Mouse (Mus musculus) hindbrain, postnatal 0 days (tissue): ENCODE results near the gene Kcnj5. TPM values are rescaled to one million over a fixed set of nuclear protein-coding genes. Genes with fewer than 3 reads are reported as not detected.

Source experiments
- ATAC-seq: fragments of 200-750 bp; cut with Nextera tagmentation; 2 replicates; pipeline ENCODE4 v1.8.0; 2017; ENCODE audit warnings: mild to moderate bottlenecking, moderate TSS enrichment, moderate library complexity
- DNase-seq: peaks from one replicate; pipeline ENCODE4 v3.0.0-alpha.2; 2015; ENCODE audit warnings: low spot score
- H3K27ac ChIP-seq: fragments of 300-500 bp; sonication (generic); 2 replicates; pipeline ENCODE4 v1.5.1; 2014; ENCODE audit warnings: mild to moderate bottlenecking
- H3K27me3 ChIP-seq: fragments of 300-500 bp; sonication (generic); 2 replicates; pipeline ENCODE4 v1.6.1; 2014; ENCODE audit warnings: low read length, mixed read lengths; ENCODE audit not compliant: insufficient read depth
- H3K36me3 ChIP-seq: fragments of 300-500 bp; sonication (generic); 2 replicates; pipeline ENCODE4 v1.6.1; 2014; ENCODE audit warnings: low read length, mixed read lengths; ENCODE audit not compliant: insufficient read depth
- H3K4me1 ChIP-seq: fragments of 300-500 bp; sonication (generic); 2 replicates; pipeline ENCODE4 v1.6.1; 2014; ENCODE audit warnings: antibody characterized with exemption, low read length, mixed read lengths; ENCODE audit not compliant: insufficient read depth
- H3K4me2 ChIP-seq: fragments of 300-500 bp; sonication (generic); 2 replicates; pipeline ENCODE4 v1.6.1; 2014; ENCODE audit warnings: low read depth, mild to moderate bottlenecking, low read length, moderate library complexity, mixed read lengths
- H3K4me3 ChIP-seq: fragments of 300-500 bp; sonication (generic); 2 replicates; pipeline ENCODE4 v1.5.1; 2014; ENCODE audit warnings: low read length
- H3K9ac ChIP-seq: fragments of 300-500 bp; sonication (generic); replicated peaks from 2 replicates; pipeline ENCODE4 v1.6.1; 2014; ENCODE audit warnings: mild to moderate bottlenecking, low read length, moderate library complexity, mixed read lengths
- H3K9me3 ChIP-seq: fragments of 300-500 bp; sonication (generic); 2 replicates; pipeline ENCODE4 v1.6.1; 2016; ENCODE audit warnings: low read length, mixed read lengths
- CTCF ChIP-seq: IDR thresholded peaks from 2 replicates; pipeline ENCODE4 v1.5.1; 2016; ENCODE audit warnings: antibody characterized with exemption, control low read depth, low read depth
- WGBS: fragments of 180-500 bp; shearing (Covaris S2); extraction: QIAGEN DNeasy Blood & Tissue Kit; methylation state at CpG from one replicate; pipeline ENCODE4 v1.1.7; 2014; 5-methylcytosine and 5-hydroxymethylcytosine counted together
- polyA plus RNA-seq: library from polyadenylated mRNA; unstranded; fragments of >200 nt; fragmentation: Nextera tagmentation; extraction: Ambion mirVana; gene quantifications from 2 replicates; pipeline ENCODE4 v1.2.1, GENCODE M21; 2015
- total RNA-seq: library from RNA; depleted of rRNA; stranded (reverse); fragments of >200 nt; gene quantifications from 2 replicates; pipeline ENCODE4 v1.2.3, GENCODE M21; 2014

Kcnj5 gene
- total and polyA plus RNA-seq, 2 experiments from 2014 or later: 0.58 to 1.5 TPM

DNA sequence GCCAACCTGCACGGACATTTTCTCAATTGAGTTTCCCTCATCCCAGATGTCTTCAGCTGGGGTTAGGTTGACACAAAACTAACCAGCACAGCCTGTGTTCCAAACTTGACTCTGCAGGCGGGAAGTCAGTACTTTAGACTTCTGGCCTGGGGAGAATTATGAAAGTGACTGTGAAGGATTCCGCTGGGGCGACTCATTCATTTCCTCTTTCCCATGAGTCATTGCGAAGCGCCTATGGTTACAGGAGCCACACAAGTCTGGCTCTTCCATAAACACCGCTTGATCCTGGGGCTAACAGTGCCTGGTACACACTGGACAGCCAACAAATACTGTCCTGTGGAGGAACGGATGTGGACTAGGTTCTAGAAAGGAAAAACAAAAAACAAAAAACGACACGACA lies 5.2 kb upstream of the Kcnj5 start:
- Histone ChIP-seq H3K9me3 (no peaks in the 10 kb centered on the region), H3K36me3 (no peaks in the 10 kb centered on the region), H3K4me1 (peaks cover 3% of the 10 kb centered on the region; the same call in 1 of the 2 replicates), H3K9ac (no peak overlapping the region), H3K4me3 (no peak overlapping the region), H3K4me2 (no peak overlapping the region), H3K27me3 (peaks cover 16% of the 10 kb centered on the region; the same call in 1 of the 2 replicates), H3K27ac (no peak overlapping the region)
- no peak for TF ChIP-seq CTCF
- DNase-seq (no peak), ATAC-seq (no peak)
- 89% methylated on average over 10 of the region's 10 CpGs for WGBS

DNA sequence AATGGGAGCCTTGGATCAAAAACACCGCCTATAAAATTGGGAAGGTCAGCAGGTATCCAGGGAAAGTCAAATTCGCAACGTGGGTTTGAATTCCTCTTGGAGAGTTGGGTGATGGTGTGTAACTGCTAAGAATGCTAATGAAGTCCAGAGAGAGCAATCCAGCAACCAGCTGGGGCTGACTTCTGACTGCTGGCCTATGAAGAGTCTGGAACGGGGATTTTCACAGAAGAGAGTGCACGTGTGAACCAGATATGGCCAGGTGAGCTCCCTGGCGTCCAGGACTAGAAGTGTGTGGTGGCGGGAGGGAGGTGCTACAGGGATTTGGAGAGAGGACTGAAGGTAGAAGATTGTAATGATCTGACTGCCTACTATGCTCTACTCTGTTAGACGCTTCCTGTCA lies 3.9 kb upstream of the Kcnj5 start:
- H3K27ac ChIP-seq: no peak overlapping the region
- no peak for DNase-seq
- peaks cover 8% of the 10 kb centered on the region; the same call in 1 of the 2 replicates for H3K4me1 ChIP-seq
- WGBS: 70% methylated on average over 8 of the region's 8 CpGs
- ATAC-seq: no peak
- no peak overlapping the region for H3K4me3 ChIP-seq
- no peak overlapping the region for H3K9ac ChIP-seq
- H3K27me3 ChIP-seq: peaks cover 21% of the 10 kb centered on the region; the same call in 1 of the 2 replicates
- no peaks in the 10 kb centered on the region for H3K9me3 ChIP-seq
- H3K36me3 ChIP-seq: no peaks in the 10 kb centered on the region
- no peak for TF ChIP-seq CTCF
- H3K4me2 ChIP-seq: no peak overlapping the region

DNA sequence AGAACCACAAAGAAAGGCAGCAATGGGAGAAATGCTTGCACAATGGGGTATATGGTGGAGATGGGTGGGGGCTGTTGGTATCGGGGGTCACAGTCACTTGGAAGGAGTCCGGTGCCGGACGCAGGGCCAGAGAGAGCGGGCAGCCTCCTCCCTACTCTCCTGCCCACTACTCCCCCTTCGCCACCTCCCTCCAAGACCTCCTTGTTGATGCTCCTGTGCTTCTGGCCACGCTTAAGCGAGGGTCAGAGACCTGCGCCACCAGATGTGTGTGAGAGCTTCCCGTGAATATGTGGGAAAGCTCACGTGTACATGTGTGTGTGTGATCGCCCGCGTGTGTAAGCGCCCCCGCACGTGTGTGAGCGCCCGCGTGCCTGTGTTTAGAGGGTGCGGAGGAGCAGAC lies 339 bp upstream of the Kcnj5 start:
- ATAC-seq (peak; percentile 51), DNase-seq (no peak)
- Histone ChIP-seq H3K4me1 (peaks cover 8% of the 10 kb centered on the region; the same call in 1 of the 2 replicates), H3K36me3 (no peaks in the 10 kb centered on the region), H3K4me3 (peak overlapping the region; percentile 37), H3K9me3 (no peaks in the 10 kb centered on the region), H3K27me3 (peaks cover 21% of the 10 kb centered on the region), H3K27ac (no peak overlapping the region), H3K4me2 (peak overlapping the region; percentile 56), H3K9ac (no peak overlapping the region)
- no peak for TF ChIP-seq CTCF
- WGBS: 2% methylated on average over 21 of the region's 21 CpGs

DNA sequence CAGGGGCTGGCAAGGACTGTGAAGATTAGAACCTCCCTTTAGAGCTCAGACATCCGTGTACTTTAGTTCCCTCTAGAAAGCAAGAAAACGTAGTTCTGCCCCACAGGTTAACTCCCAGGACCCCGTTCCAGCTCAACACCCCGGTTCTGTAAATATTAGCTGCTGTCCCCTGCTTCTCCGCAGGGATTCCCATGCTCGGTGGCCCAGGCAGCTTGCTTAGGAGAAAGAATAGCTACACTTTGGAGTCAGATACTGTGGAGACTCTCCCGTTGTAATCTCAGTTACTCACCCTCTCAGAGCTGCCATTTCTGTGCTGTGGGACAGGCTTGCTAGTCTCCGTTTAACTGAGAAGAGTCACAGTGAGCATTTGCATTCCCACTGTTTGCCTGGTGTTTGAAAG lies 1.2 kb downstream of the Kcnj5 start:
- DNase-seq: no peak
- Histone ChIP-seq H3K27ac (no peak overlapping the region), H3K36me3 (no peaks in the 10 kb centered on the region), H3K4me3 (no peak overlapping the region), H3K27me3 (peaks cover 21% of the 10 kb centered on the region), H3K9ac (no peak overlapping the region), H3K4me2 (no peak overlapping the region), H3K4me1 (peaks cover 8% of the 10 kb centered on the region; the same call in 1 of the 2 replicates), H3K9me3 (no peaks in the 10 kb centered on the region)
- WGBS: 17% methylated on average over 8 of the region's 8 CpGs
- no peak for ATAC-seq
- TF ChIP-seq CTCF: no peak

DNA sequence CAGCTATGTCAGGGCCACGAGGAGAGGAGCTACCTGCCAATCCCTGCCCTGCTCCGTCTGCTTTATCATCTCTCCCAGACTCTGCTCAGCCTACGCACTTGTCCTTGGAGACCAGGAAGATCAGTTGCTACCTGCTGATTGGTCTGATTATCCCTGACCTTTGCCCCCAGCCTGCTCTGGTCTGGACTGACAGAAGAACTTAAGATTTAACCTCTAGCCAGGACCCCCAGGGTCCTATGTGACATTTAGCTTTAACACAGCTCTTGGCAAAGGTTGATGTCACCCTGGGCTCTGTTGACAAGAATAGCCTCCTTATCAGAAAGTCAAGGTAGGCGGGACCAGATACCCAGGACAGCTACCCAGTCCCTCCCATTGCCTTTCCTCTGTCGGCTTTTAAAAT lies 3.3 kb downstream of the Kcnj5 start:
- ATAC-seq (no peak), DNase-seq (no peak)
- H3K9ac ChIP-seq: no peak overlapping the region
- H3K36me3 ChIP-seq: no peaks in the 10 kb centered on the region
- H3K4me2 ChIP-seq: no peak overlapping the region
- peaks cover 18% of the 10 kb centered on the region for H3K27me3 ChIP-seq
- peaks cover 8% of the 10 kb centered on the region; the same call in 1 of the 2 replicates for H3K4me1 ChIP-seq
- no peak for TF ChIP-seq CTCF
- 67% methylated on average over 5 of the region's 5 CpGs for WGBS
- no peak overlapping the region for H3K27ac ChIP-seq
- H3K9me3 ChIP-seq: no peaks in the 10 kb centered on the region
- H3K4me3 ChIP-seq: no peak overlapping the region

DNA sequence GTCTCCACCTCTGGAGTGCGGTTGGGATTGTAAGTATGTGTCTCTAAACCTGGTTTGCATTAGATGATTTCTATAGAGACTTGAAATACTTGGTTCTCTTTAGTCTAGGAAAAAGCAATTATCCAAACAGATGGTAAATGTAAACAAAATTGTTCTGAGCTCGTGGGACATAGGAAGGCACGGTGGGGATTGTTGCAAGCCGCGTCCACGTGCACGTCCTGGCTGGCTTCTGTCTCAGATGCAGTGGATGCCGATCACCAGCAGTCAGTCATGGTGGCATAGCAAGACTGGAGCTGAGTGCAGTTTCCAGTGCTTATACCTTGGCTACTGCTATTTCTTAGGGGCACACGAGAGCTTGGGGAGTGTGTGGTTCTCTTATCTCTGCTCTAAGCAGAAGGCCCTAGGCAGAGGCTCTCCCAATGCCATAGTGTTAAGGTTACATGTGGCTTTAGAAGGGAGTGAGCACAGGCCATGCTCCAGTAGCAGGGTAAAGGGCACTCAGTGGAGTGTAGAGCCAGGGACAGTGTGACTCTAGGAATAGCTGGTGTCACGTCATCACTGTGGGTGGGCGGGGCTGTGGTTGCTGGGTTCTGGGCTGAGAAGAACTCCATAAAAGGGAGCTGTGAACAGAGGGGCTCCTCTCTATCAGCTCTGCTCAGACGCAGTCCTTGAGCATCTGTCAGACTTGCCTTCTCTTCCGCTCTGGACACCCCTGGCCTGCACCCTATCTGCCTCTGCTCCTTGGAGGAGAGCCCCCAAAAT lies 8.6 kb downstream of the Kcnj5 start:
- Histone ChIP-seq H3K9ac (no peak overlapping the region), H3K4me3 (no peak overlapping the region), H3K36me3 (no peaks in the 10 kb centered on the region), H3K27ac (no peak overlapping the region), H3K4me1 (no peaks in the 10 kb centered on the region), H3K27me3 (no peaks in the 10 kb centered on the region), H3K4me2 (no peak overlapping the region), H3K9me3 (no peaks in the 10 kb centered on the region)
- TF ChIP-seq CTCF: no peak
- DNase-seq (no peak), ATAC-seq (no peak)
- WGBS: 73% methylated on average over 13 of the region's 13 CpGs

DNA sequence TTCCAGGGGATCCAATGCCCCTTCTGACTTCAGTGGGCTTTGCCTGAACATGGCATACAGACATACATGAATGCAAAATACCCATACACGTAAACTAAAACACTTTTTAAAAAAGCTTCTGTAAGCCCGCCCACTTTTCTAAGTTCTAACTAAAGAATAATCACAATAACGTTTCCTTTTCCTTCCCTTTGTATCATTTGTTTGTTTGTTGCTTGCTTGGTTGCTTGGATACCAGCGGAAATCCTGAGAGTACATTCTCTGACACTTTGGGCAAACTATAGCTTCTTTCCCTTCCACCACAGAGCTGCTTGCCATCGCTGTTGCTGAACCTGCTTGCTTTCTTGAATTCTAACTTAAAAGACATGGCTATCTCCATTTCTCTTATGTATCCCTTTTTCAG lies 13.0 kb downstream of the Kcnj5 start:
- no peak for ATAC-seq
- no peak for DNase-seq
- H3K27me3 ChIP-seq: no peaks in the 10 kb centered on the region
- no peak for TF ChIP-seq CTCF
- WGBS: 63% methylated on average over 5 of the region's 5 CpGs
- no peaks in the 10 kb centered on the region for H3K36me3 ChIP-seq
- no peaks in the 10 kb centered on the region for H3K9me3 ChIP-seq
- H3K27ac ChIP-seq: no peak overlapping the region
- H3K9ac ChIP-seq: no peak overlapping the region
- H3K4me1 ChIP-seq: no peaks in the 10 kb centered on the region
- H3K4me2 ChIP-seq: no peak overlapping the region
- H3K4me3 ChIP-seq: no peak overlapping the region
